Comparison of ENCODE assay signal across 18 mouse cellular contexts in the genomic region with DNA sequence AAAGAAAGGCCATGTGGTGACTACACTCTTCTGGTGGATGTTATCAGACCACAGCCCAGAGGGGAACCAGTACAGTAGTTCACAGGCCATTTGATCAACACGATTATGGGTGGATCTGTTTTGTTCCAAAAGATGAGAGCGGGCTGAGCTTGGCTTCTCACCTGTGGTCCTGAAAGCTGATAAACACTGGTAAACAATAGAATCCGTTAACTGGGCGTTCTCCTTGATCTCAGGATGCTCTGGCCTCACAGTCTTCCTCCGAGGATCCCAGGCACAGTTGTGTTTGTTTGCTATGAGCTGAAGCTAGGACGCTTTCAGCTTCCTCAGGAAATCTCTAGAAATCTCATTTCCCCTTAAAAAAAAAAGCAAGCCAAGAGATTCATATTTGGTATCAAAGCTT.
A peak's percentile ranks its signal among the peaks of the same experiment; 100 is the strongest.
DNase-seq lines count a peak whose midpoint lies in the region; ATAC-seq lines count a peak whose summit lies in the region.
"Had no signal": no experiment of that assay in that cellular context is flagged by ENCODE, and none has a peak within 500 bp of the region (broad histone marks: within the 10 kb centered on the region; RNA-seq: fewer than 3 reads in every experiment).

No protein-coding gene starts in this region.

- no peak overlapping the region; the same call in 1 of the 2 replicates for H3K27ac ChIP-seq in kidney, embryonic 14.5 days (ENCODE audit: low read depth, low read length)
- peak overlapping the region; percentile 14; the same call in 1 of the 2 replicates for H3K27ac ChIP-seq in heart, embryonic 16.5 days (ENCODE audit: low read length)
- H3K27ac ChIP-seq in intestine, embryonic 16.5 days (ENCODE audit: low read length): no peak overlapping the region
- H3K27ac ChIP-seq: forebrain, embryonic 15.5 days; hindbrain, embryonic 12.5 days; limb, embryonic 12.5 days; liver, embryonic 15.5 days had no signal

- peak; percentile 14 to 45 for DNase-seq in adrenal gland, adult (ENCODE audit: inconsistent age in 2 of 2, low spot score in 1 of 2)
- no peak for DNase-seq in adrenal gland, adult 18-20 months (ENCODE audit: low spot score in 2 of 2)
- DNase-seq in kidney, adult 18-20 months: peak; percentile 13
- DNase-seq in kidney, postnatal 25 days: peak; percentile 19 to 67
- no peak for DNase-seq in right cerebral cortex, adult 18-20 months
- DNase-seq: adrenal gland, postnatal 10 days; cerebellum, adult 9-11 months; gastrocnemius, postnatal 14 days; right cerebral cortex, postnatal 14 days; thymus, adult 2 months had no signal

- no peak for ATAC-seq in kidney, embryonic 14.5 days (ENCODE audit: low FRiP score, low TSS enrichment)
- no peak for ATAC-seq in heart, embryonic 16.5 days (replicated peaks; ENCODE audit: extremely low read depth, insufficient read depth, low FRiP score)
- no peak for ATAC-seq in intestine, embryonic 16.5 days
- ATAC-seq: forebrain, embryonic 15.5 days had no signal

- H3K9ac ChIP-seq in kidney, embryonic 14.5 days (ENCODE audit: low read depth, low read length): no peak overlapping the region
- H3K9ac ChIP-seq in heart, embryonic 16.5 days (ENCODE audit: low read length): no peak overlapping the region
- H3K9ac ChIP-seq in intestine, embryonic 16.5 days (ENCODE audit: low read depth, low read length): no peak overlapping the region
- H3K9ac ChIP-seq: forebrain, embryonic 15.5 days; hindbrain, embryonic 12.5 days; limb, embryonic 12.5 days; liver, embryonic 15.5 days had no signal

- WGBS in kidney, embryonic 14.5 days: 86% methylated on average over 6 of the region's 6 CpGs
- WGBS in heart, embryonic 16.5 days: 67% methylated on average over 6 of the region's 6 CpGs
- WGBS in intestine, embryonic 16.5 days: 66% methylated on average over 6 of the region's 6 CpGs

- no peaks in the 10 kb centered on the region for H3K27me3 ChIP-seq in kidney, embryonic 14.5 days (ENCODE audit: control insufficient read depth, insufficient read depth, low read length)
- H3K27me3 ChIP-seq in heart, embryonic 16.5 days (ENCODE audit: control insufficient read depth, insufficient read depth, low read length): no peaks in the 10 kb centered on the region
- H3K27me3 ChIP-seq in intestine, embryonic 16.5 days (replicated peaks; ENCODE audit: control insufficient read depth, insufficient read depth, low read length): no peaks in the 10 kb centered on the region
- H3K27me3 ChIP-seq: forebrain, embryonic 15.5 days; hindbrain, embryonic 12.5 days; limb, embryonic 12.5 days; liver, embryonic 15.5 days; Patski had no signal

- peaks cover 4% of the 10 kb centered on the region; the same call in 1 of the 2 replicates for H3K4me1 ChIP-seq in kidney, embryonic 14.5 days (ENCODE audit: control insufficient read depth, insufficient read depth, low read length)
- H3K4me1 ChIP-seq in heart, embryonic 16.5 days (ENCODE audit: control insufficient read depth, insufficient read depth, low read length): peaks cover 10% of the 10 kb centered on the region
- peaks cover 13% of the 10 kb centered on the region; the same call in 1 of the 2 replicates for H3K4me1 ChIP-seq in intestine, embryonic 16.5 days (ENCODE audit: control insufficient read depth, insufficient read depth, low read length)
- H3K4me1 ChIP-seq: forebrain, embryonic 15.5 days; limb, embryonic 12.5 days; liver, embryonic 15.5 days had no signal

- no peaks in the 10 kb centered on the region for H3K9me3 ChIP-seq in kidney, embryonic 14.5 days (ENCODE audit: control insufficient read depth, low read length)
- no peaks in the 10 kb centered on the region for H3K9me3 ChIP-seq in heart, embryonic 16.5 days (replicated peaks; ENCODE audit: control insufficient read depth, low read length)
- no peaks in the 10 kb centered on the region for H3K9me3 ChIP-seq in intestine, embryonic 16.5 days (ENCODE audit: control insufficient read depth, low read length)
- H3K9me3 ChIP-seq: forebrain, embryonic 15.5 days; hindbrain, embryonic 12.5 days; limb, embryonic 12.5 days; liver, embryonic 15.5 days had no signal

- no peak overlapping the region for H3K4me2 ChIP-seq in kidney, embryonic 14.5 days (replicated peaks; ENCODE audit: low read depth, low read length)
- no peak overlapping the region for H3K4me2 ChIP-seq in heart, embryonic 16.5 days (ENCODE audit: low read depth, low read length)
- H3K4me2 ChIP-seq in intestine, embryonic 16.5 days (ENCODE audit: low read depth, low read length): no peak overlapping the region
- H3K4me2 ChIP-seq: forebrain, embryonic 15.5 days; hindbrain, embryonic 12.5 days; limb, embryonic 12.5 days; liver, embryonic 15.5 days had no signal

- H3K4me3 ChIP-seq in kidney, embryonic 14.5 days (ENCODE audit: low read length): no peak overlapping the region
- H3K4me3 ChIP-seq in heart, embryonic 16.5 days (ENCODE audit: low read length): no peak overlapping the region
- H3K4me3 ChIP-seq in intestine, embryonic 16.5 days (ENCODE audit: low read length): no peak overlapping the region
- H3K4me3 ChIP-seq: forebrain, embryonic 15.5 days; hindbrain, embryonic 12.5 days; limb, embryonic 12.5 days; liver, embryonic 15.5 days had no signal

- H3K36me3 ChIP-seq in kidney, embryonic 14.5 days (ENCODE audit: control insufficient read depth, insufficient read depth, low read length): no peaks in the 10 kb centered on the region
- no peaks in the 10 kb centered on the region for H3K36me3 ChIP-seq in heart, embryonic 16.5 days (ENCODE audit: control insufficient read depth, insufficient read depth)
- H3K36me3 ChIP-seq in intestine, embryonic 16.5 days (ENCODE audit: control insufficient read depth, insufficient read depth, low read length): no peaks in the 10 kb centered on the region
- H3K36me3 ChIP-seq: forebrain, embryonic 15.5 days; hindbrain, embryonic 12.5 days; limb, embryonic 12.5 days; liver, embryonic 15.5 days had no signal

Comparison
In these comparisons a context has a peak if more than half of its experiments do, and no peak if none do; other contexts are left out.
1. DNase-seq: peak in adrenal gland, adult (2 of 2), kidney, adult 18-20 months (single experiment) and kidney, postnatal 25 days (2 of 2); none in adrenal gland, adult 18-20 months (0 of 2) and right cerebral cortex, adult 18-20 months (single experiment).